Mouse (Mus musculus) adrenal gland, postnatal 25 days (tissue): ENCODE results near the gene Fscn2. TPM values are rescaled to one million over a fixed set of nuclear protein-coding genes. Genes with fewer than 3 reads are reported as not detected.

Source experiments
- DNase-seq: peaks from one replicate; pipeline ENCODE4 v3.0.0; 2021; ENCODE audit warnings: mixed read lengths
- total RNA-seq: library from RNA; stranded (reverse); gene quantifications from 2 replicates; pipeline ENCODE4 v1.2.3, GENCODE M21; 2021

The Fscn2 gene
- total RNA-seq, 1 experiment from 2014 or later = 0.79 TPM

GRCm38 (mm10) chr11:120360062-120360461 lies 1.3 kb upstream of the Fscn2 start:
- DNase-seq = peak; percentile 46

DNA sequence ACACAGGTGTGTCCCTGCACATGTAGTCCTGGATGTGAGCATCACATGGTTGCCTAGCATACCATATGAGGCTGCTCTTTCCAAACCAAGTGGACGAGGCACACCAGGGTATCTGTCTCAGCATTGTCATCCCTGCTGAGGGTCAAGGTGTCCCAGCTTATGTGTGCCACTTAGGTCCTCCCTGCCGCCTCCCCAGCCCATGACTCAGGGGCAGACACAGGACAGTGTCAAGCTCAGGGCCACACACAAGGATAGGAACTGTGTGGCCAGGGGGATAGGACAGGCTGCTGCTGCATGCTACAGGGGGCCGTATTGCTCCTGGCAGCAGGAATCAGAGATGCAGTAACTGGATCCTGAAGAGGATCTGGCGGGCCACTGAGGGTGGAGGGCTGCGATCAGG lies 579 bp upstream of the Fscn2 start:
- no peak for DNase-seq

- DNase-seq = no peak
These were observed 1.6 kb downstream of the Fscn2 start for GRCm38 (mm10) chr11:120362891-120363290.

DNA sequence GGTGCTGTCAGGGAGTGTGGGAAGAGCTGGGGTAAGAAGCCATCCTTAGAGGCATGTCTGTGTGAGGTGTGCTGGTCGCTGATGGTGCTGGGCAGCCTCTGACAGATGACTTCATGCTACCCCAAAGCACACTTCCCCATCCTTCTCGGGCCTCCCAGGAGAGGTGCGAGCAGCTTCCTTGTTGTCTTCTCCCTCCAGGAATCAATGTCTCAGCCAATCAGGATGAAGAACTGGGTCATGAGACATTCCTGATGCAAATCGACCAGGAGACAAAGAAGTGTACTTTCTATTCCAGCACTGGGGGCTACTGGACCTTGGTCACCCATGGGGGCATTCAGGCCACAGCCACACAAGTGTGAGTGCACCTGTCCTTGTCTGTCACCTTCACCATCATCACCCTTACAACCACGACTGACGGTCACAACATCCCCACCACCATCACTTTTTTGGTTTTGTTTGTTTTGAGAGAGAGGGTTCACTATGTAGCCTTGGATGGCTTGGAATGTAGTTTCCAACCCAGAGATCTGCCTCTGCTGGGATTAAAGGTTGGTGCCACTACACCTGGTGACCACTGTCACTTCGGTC lies 5.2 kb downstream of the Fscn2 start:
- no peak for DNase-seq

DNA sequence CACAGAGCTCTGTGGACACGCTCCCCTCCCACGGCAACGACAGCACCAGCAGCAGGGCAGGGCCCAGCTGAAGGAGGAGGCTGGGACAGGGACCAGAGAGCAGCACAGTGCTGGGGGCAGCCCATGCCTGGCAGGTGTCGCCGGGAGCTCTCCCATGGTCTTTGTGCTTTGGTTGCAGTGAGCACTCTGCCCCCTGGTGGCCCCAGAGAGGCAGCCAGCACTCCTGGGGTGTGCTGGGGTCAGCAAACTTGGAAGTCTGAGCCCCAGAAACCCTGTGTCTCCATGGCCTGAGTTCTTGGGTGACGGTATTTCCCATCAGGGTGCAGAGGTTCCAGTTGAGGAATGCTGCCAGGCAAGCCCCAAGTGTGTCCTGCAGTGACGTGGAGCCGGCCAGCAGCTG lies 8.3 kb downstream of the Fscn2 start:
- peak; percentile 73 for DNase-seq

- DNase-seq = no peak
These were observed 11.7 kb downstream of the Fscn2 start for GRCm38 (mm10) chr11:120373025-120373424.

GRCm38 (mm10) chr11:120373820-120374586 lies 12.7 kb downstream of the Fscn2 start:
- peak; percentile 69 for DNase-seq

- no peak for DNase-seq
These were observed 14.0 kb downstream of the Fscn2 start for GRCm38 (mm10) chr11:120375324-120375723.

DNA sequence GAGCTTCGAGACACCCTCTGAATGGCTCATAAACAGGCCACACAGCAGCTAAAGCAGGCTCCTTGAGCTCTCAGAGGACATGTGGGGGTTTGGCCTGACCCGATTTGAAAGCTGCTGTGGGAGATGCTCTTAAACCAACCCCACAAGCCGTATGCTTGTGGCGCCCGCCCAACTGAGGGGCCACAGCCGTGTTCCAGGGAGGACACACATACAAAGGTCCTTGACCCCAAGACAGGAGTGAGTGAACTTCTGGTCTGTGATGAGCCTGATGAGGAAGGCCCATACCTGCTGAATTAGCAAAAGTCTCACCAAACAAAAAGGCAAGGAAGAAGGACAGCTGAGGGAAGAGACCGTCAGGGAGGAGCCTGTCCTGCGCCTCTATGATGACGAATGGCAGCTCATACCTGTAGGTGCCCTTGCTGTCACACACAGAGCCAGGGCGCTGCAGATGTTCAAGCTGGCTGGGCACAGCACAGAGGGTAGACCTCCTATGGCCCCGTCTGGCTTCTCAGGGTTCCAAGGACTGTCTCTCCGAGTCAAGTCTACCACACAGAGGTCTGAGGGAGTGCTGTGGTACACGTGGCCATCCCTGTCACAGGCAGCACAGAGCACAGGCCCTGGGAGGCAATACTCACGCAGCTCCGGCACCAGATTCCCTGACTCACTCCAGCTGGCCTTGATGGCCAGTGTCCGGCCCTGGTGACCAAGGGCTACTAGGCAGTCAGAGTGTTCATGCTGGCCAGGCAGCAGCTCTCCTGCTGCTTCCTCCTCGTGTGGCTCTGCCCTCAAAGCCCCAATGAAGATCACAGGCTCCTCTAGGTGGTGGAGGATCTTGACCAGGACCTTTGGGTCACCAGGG lies 15.2 kb downstream of the Fscn2 start:
- DNase-seq = peak; percentile 62

- no peak for DNase-seq
These were observed 16.0 kb downstream of the Fscn2 start for GRCm38 (mm10) chr11:120377337-120377736.

- no peak for DNase-seq
These were observed 16.8 kb downstream of the Fscn2 start for GRCm38 (mm10) chr11:120378031-120378610.

- DNase-seq = peak; percentile 90
These were observed 17.5 kb downstream of the Fscn2 start, which contains the start of gene Faap100 for GRCm38 (mm10) chr11:120378611-120379540. Gene Faap100 (minus strand): TSS chr11:120378764.

DNA sequence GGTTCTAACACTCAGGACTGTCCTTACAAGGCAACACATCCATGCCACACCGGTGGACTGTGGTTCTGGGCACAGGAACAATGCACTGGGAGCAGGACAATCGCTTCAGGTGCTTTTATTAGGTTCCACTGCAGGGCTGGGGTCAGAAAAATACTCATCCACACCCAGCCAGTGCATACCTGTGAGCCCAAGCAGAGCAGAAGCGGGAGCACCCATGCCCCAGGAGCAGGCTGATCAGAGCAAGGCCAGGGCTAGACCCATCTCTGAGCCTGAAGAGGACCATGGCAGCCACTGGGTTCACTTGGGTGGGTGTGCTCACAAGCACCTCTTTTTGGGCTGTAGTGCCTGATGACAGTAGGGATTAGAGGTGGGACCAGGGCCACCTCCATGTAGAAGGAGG lies 18.9 kb downstream of the Fscn2 start:
- DNase-seq = no peak

GRCm38 (mm10) chr11:120381157-120381556 lies 19.8 kb downstream of the Fscn2 start:
- peak; percentile 2 for DNase-seq

GRCm38 (mm10) chr11:120382509-120382908 lies 21.2 kb downstream of the Fscn2 start:
- no peak for DNase-seq

DNA sequence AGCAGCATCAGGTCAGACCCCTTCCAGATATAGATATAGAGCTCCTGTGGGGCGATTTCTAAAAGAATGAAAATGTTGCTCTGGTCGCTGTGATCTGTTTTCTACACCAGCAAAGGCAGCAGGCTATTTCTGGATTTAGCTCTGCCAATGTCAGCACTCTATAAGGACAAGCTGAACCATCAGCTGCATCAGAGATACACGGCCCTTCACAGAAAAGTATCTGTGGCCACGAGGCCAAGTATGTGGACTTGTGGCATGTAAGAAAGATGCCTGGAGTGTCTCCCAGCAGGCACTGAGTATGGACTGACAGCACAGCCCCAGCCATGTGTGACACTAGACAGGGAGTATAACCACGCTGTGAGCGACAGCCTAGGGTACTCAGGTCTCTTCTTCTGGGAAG lies 25.3 kb downstream of the Fscn2 start:
- no peak for DNase-seq

DNA sequence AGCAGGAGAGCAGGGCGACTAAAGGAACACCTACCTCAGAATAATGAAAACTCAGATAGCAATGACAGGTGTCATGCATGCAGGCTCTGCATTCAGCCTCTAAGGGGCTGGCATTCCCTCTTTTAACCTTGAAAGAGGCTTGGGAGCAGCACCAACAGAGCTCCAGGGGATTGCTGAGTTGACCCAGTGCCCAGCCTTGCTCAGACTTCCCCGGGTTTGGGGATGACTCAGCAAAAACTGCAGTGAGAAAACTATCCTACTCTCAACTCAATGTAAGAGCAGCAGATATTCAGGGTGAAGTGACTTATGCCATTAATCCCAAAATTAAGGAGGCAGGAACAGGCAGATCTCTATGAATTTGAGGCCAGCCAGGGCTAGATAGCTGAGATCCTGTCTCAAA lies 25.8 kb downstream of the Fscn2 start:
- DNase-seq = peak; percentile 57

DNA sequence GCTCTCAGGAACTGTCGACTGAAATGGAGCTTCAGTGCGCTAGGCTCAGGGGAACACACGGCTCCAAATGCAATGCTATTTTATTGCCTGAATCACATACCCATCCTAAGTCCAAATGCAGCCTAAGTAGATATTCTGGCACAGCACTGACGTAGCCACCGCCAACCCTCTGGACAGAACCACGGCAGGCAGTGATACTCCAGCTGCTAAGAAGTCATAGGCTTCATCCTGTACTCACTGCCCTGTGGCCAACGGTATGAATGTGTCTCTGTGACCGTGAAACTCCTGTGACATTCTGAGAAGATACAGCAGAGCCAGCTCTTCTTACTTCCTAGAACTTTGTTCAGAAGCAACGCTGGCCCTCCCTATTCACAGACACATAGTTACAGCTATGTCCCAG lies 27.2 kb downstream of the Fscn2 start:
- no peak for DNase-seq

DNA sequence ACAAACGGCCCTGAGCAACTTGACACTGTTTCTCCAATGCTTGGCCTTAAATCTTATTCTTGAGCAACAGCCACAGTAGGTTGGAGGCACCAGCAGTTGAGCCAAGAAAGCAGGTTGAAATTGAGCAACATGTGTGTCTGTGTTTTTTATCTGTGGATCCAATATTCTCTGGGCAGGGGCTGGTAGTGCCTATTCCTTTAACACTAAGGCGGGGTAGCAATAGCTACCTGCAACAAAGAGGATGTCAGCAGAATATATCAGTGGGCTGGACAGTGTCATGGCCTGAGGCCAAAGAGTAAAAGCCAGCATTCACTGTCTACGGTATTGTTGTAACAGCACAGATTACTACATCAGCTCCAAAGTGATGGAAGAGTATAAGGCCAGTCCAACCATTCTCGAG lies 34.3 kb downstream of the Fscn2 start:
- DNase-seq = no peak

DNA sequence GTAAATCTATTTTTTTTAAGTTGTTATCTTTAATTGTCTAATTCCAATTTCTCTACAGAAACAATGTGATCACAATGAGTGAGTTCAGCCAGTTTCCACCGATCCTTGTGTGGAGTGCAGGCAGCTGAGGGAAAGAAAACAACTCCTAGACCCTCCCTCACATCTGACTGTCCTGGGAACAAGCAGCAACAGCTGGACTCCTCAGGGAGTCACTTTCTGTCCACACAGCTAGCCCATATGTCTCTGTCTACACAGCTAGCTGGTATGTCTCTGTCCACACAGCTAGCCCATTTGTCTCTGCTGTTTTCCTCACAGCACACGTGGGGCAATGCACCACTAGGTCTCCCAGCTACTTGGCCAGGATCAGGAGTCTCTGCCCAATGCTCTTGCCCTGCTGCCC lies 36.3 kb downstream of the Fscn2 start:
- DNase-seq = no peak

- no peak for DNase-seq
These were observed 38.0 kb downstream of the Fscn2 start for GRCm38 (mm10) chr11:120399319-120399718.

- DNase-seq = no peak
These were observed 43.5 kb downstream of the Fscn2 start for GRCm38 (mm10) chr11:120404814-120405213.
